Mouse (Mus musculus): ENCODE measurements at regions not wholly inside any gene's neighbourhood (a gene's known extent, or its start where the extent isn't known, plus 50 kb on each side); places are given as distances from the start of the nearest gene placed in this dataset.

GRCm38 (mm10) chr7:88959332-88960124 lies 444.5 kb downstream of the Tmem135 start:
- DNase-seq (ENCODE audit: extremely low spot score in 1 of 2, low spot score in 1 of 2), result no peak

- DNase-seq (ENCODE audit: extremely low spot score in 1 of 2, low spot score in 1 of 2), result peak; percentile 13 to 62
Observed at GRCm38 (mm10) chr7:88954978-88955377, 449.0 kb downstream of the Tmem135 start.

- no peak for DNase-seq (ENCODE audit: extremely low spot score in 1 of 2, low spot score in 1 of 2)
Observed at GRCm38 (mm10) chr7:88945338-88945737, 458.7 kb downstream of the Tmem135 start.

GRCm38 (mm10) chr7:88944936-88945335 lies 459.1 kb downstream of the Tmem135 start:
- DNase-seq (ENCODE audit: extremely low spot score in 1 of 2, low spot score in 1 of 2), result no peak

DNA sequence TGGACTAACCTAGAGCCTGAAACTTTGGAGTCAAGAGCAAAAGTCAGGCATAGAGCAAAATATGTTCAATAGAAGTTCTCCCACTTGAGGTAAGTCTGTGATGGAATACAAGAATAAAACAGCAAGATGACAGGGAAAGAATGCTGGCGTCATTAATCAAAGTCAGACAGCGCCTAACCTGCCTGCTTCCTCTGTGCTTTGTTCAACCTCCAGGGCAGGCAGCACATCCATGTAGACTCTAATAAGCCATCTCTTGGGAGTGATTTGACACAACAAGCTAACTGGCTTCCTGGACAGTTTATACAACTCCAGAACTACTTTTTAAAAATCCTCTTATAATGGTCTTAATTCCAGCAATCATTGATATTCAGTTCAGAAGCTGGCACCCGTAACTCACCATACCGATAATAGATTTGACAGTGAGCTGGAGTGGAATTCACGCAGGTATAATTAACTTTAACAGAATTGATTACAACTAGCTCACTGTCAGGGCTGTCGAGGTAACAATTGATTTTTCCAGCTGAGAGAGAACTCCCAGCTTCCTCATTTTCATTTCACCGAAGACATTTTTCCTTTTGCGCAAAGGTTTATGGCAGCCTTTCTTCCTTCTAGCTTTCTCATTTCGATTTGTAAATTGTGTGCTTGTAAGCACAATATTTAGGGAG lies 462.6 kb downstream of the Tmem135 start:
- DNase-seq (ENCODE audit: extremely low spot score in 1 of 2, low spot score in 1 of 2), result no peak

- no peak for DNase-seq (ENCODE audit: extremely low spot score in 1 of 2, low spot score in 1 of 2)
Observed at GRCm38 (mm10) chr7:88940196-88940595, 463.8 kb downstream of the Tmem135 start.

DNA sequence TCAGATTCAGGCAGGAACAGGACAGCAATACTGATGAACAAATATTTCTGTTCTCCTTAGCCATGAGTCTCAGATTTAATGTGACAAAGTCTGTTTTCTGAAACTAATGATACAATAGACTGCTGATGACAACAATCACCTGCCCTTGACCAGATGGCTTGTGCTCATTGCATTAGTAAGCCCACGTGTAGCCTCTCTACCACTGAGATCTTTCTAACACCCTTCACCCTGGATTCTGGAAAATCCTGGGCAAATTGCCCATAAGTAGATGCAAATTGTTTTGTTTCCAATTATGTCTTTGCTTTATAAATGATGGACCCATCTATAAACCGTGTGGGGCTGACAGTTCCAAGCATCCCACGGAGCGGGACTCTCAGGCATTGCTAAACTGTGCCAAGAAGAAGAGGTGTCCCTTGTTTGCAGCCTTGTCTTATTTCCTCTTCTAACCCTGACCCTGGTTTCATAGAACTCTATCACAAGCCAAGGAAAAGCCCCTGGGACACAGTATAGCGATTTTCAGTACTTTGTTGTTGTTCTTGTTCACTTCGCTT lies 475.7 kb downstream of the Tmem135 start:
- DNase-seq (ENCODE audit: extremely low spot score in 1 of 2, low spot score in 1 of 2), result no peak
